Mouse (Mus musculus): ENCODE measurements around the gene P2rx4. TPM values are rescaled to one million over a fixed set of nuclear protein-coding genes. Genes with fewer than 3 reads are reported as not detected.

Gene P2rx4
- polyA plus RNA-seq, 1 experiment from 2014 or later, result 21.0 TPM

DNA sequence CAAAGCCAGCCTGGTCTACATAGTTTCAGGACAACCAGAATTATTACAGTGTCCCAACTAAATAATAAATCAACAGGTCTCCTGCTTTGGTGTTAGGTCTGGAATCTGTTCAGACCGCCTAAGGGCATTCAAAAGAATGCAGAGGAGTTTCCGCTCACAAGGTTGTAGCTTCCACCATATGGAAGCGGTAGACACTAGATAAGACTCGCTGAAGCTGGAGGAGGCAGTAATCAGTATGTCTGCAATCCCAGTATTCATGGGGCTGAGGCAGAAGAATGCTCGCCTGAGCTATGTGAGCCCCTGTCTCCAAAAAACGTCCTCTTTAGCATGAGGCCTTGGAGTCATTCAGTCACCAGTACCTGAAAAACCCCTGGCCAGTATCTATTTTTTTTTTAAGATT lies 1.5 kb downstream of the P2rx4 start:
- no peaks in the 10 kb centered on the region for H3K27me3 ChIP-seq (replicated peaks; ENCODE audit: control insufficient read depth, insufficient read depth, low read length)
- no peaks in the 10 kb centered on the region for H3K36me3 ChIP-seq (ENCODE audit: control insufficient read depth, insufficient read depth, low read length)
- no peak overlapping the region for H3K27ac ChIP-seq (ENCODE audit: low read depth)
- ATAC-seq (replicated peaks; ENCODE audit: low FRiP score, low TSS enrichment, low read depth) (no peak), DNase-seq (ENCODE audit: low spot score) (no peak)
- H3K4me3 ChIP-seq (ENCODE audit: low read depth, low read length), result no peak overlapping the region
- peaks cover 6% of the 10 kb centered on the region for H3K4me1 ChIP-seq (replicated peaks; ENCODE audit: control insufficient read depth, insufficient read depth, low read length)
- H3K9ac ChIP-seq (ENCODE audit: low read length), result no peak overlapping the region
- H3K4me2 ChIP-seq (ENCODE audit: low read length), result no peak overlapping the region
- WGBS, result 72% methylated on average over 6 of the region's 6 CpGs
- H3K9me3 ChIP-seq (ENCODE audit: control insufficient read depth, low read length), result no peaks in the 10 kb centered on the region

DNA sequence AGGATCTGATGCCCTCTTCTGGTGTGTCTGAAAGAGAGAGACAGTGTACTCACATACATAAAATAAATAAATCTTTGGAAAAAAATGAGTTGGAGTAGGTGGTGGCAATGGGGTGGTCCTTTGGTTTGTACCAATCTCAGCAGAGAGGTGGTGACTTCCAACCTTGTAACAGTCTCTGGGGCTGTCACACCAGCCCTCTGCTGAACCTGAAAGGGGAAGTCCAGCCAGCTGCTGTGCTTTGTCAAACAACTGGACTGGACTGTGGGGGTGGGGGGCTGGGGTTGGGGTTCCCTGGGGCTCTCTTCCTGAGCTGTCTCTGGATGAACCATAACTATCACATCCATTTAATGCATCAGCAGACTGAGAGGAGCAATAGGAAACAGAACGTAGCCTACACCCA lies 8.4 kb downstream of the P2rx4 start:
- WGBS, result 68% methylated on average over 1 of the region's 1 CpGs

GRCm38 (mm10) chr5:122716793-122717192 lies 9.4 kb downstream of the P2rx4 start:
- Histone ChIP-seq H3K27me3 (replicated peaks; ENCODE audit: control insufficient read depth, insufficient read depth, low read length) (no peaks in the 10 kb centered on the region), H3K27ac (ENCODE audit: low read depth) (no peak overlapping the region), H3K36me3 (ENCODE audit: control insufficient read depth, insufficient read depth, low read length) (no peaks in the 10 kb centered on the region), H3K4me2 (ENCODE audit: low read length) (no peak overlapping the region), H3K4me3 (ENCODE audit: low read depth, low read length) (no peak overlapping the region), H3K9me3 (ENCODE audit: control insufficient read depth, low read length) (no peaks in the 10 kb centered on the region; the same call in 1 of the 2 replicates), H3K4me1 (replicated peaks; ENCODE audit: control insufficient read depth, insufficient read depth, low read length) (no peaks in the 10 kb centered on the region), H3K9ac (ENCODE audit: low read length) (no peak overlapping the region)
- WGBS, result 97% methylated on average over 2 of the region's 2 CpGs
- ATAC-seq (replicated peaks; ENCODE audit: low FRiP score, low TSS enrichment, low read depth) (no peak), DNase-seq (ENCODE audit: low spot score) (no peak)

More for the DNA sequence above, 8.4 kb downstream of the P2rx4 start:
- no peaks in the 10 kb centered on the region; the same call in 1 of the 2 replicates for H3K9me3 ChIP-seq (ENCODE audit: control insufficient read depth, low read length)
- H3K27me3 ChIP-seq (replicated peaks; ENCODE audit: control insufficient read depth, insufficient read depth, low read length), result no peaks in the 10 kb centered on the region
- H3K36me3 ChIP-seq (ENCODE audit: control insufficient read depth, insufficient read depth, low read length), result no peaks in the 10 kb centered on the region
- no peak overlapping the region for H3K9ac ChIP-seq (ENCODE audit: low read length)
- no peak for ATAC-seq (replicated peaks; ENCODE audit: low FRiP score, low TSS enrichment, low read depth)
- DNase-seq (ENCODE audit: low spot score), result no peak
- H3K27ac ChIP-seq (ENCODE audit: low read depth), result no peak overlapping the region
- no peak overlapping the region for H3K4me2 ChIP-seq (ENCODE audit: low read length)
- H3K4me3 ChIP-seq (ENCODE audit: low read depth, low read length), result no peak overlapping the region
- no peaks in the 10 kb centered on the region for H3K4me1 ChIP-seq (replicated peaks; ENCODE audit: control insufficient read depth, insufficient read depth, low read length)

DNA sequence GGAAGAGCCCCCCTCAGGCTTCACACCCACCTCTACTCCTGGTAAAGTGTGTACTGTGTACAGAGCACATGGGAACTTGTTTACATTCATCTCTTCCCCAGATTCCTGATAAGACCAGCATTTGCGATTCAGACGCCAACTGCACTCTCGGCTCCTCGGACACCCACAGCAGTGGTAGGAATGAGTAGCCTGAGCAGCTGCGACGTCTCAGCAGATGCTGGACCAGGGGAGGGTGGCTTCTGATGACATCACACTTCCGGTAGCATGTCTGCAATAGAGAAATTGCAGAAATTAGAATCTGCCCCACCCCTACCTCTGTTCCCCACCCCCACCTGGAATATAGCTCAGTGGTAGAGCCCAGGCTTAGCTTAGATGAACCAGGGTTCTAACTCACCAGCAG lies 11.1 kb downstream of the P2rx4 start:
- Histone ChIP-seq H3K4me2 (ENCODE audit: low read length) (no peak overlapping the region), H3K4me3 (ENCODE audit: low read depth, low read length) (no peak overlapping the region), H3K4me1 (replicated peaks; ENCODE audit: control insufficient read depth, insufficient read depth, low read length) (no peaks in the 10 kb centered on the region), H3K36me3 (ENCODE audit: control insufficient read depth, insufficient read depth, low read length) (no peaks in the 10 kb centered on the region), H3K9me3 (ENCODE audit: control insufficient read depth, low read length) (peaks cover 3% of the 10 kb centered on the region; the same call in 1 of the 2 replicates), H3K27ac (ENCODE audit: low read depth) (no peak overlapping the region), H3K27me3 (replicated peaks; ENCODE audit: control insufficient read depth, insufficient read depth, low read length) (no peaks in the 10 kb centered on the region), H3K9ac (ENCODE audit: low read length) (0 out of 2 replicates have a peak overlapping the region, but pooled peaks have one; percentile 13)
- WGBS, result 39% methylated on average over 7 of the region's 7 CpGs
- DNase-seq (ENCODE audit: low spot score), result no peak
- no peak for ATAC-seq (replicated peaks; ENCODE audit: low FRiP score, low TSS enrichment, low read depth)

GRCm38 (mm10) chr5:122719168-122719567 lies 11.8 kb downstream of the P2rx4 start:
- ATAC-seq (replicated peaks; ENCODE audit: low FRiP score, low TSS enrichment, low read depth) (no peak), DNase-seq (ENCODE audit: low spot score) (no peak)
- WGBS, result 89% methylated on average over 8 of the region's 8 CpGs
- Histone ChIP-seq H3K4me1 (replicated peaks; ENCODE audit: control insufficient read depth, insufficient read depth, low read length) (no peaks in the 10 kb centered on the region), H3K4me2 (ENCODE audit: low read length) (no peak overlapping the region), H3K9me3 (ENCODE audit: control insufficient read depth, low read length) (peaks cover 3% of the 10 kb centered on the region; the same call in 1 of the 2 replicates), H3K9ac (ENCODE audit: low read length) (no peak overlapping the region), H3K27ac (ENCODE audit: low read depth) (no peak overlapping the region), H3K4me3 (ENCODE audit: low read depth, low read length) (no peak overlapping the region), H3K36me3 (ENCODE audit: control insufficient read depth, insufficient read depth, low read length) (no peaks in the 10 kb centered on the region), H3K27me3 (replicated peaks; ENCODE audit: control insufficient read depth, insufficient read depth, low read length) (no peaks in the 10 kb centered on the region)

GRCm38 (mm10) chr5:122725453-122725852 lies 18.1 kb downstream of the P2rx4 start:
- no peak overlapping the region for H3K4me2 ChIP-seq (ENCODE audit: low read length)
- H3K27me3 ChIP-seq (replicated peaks; ENCODE audit: control insufficient read depth, insufficient read depth, low read length), result no peaks in the 10 kb centered on the region
- no peak overlapping the region for H3K4me3 ChIP-seq (ENCODE audit: low read depth, low read length)
- H3K36me3 ChIP-seq (ENCODE audit: control insufficient read depth, insufficient read depth, low read length), result 0 out of 2 replicates have a peak, but pooled peaks cover 2% of the 10 kb centered on the region
- DNase-seq (ENCODE audit: low spot score), result no peak
- ATAC-seq (replicated peaks; ENCODE audit: low FRiP score, low TSS enrichment, low read depth), result no peak; the same call in 1 of the 2 replicates
- peaks cover 3% of the 10 kb centered on the region; the same call in 1 of the 2 replicates for H3K9me3 ChIP-seq (ENCODE audit: control insufficient read depth, low read length)
- H3K27ac ChIP-seq (ENCODE audit: low read depth), result no peak overlapping the region
- H3K4me1 ChIP-seq (replicated peaks; ENCODE audit: control insufficient read depth, insufficient read depth, low read length), result no peaks in the 10 kb centered on the region
- H3K9ac ChIP-seq (ENCODE audit: low read length), result no peak overlapping the region
- WGBS, result 85% methylated on average over 13 of the region's 13 CpGs

DNA sequence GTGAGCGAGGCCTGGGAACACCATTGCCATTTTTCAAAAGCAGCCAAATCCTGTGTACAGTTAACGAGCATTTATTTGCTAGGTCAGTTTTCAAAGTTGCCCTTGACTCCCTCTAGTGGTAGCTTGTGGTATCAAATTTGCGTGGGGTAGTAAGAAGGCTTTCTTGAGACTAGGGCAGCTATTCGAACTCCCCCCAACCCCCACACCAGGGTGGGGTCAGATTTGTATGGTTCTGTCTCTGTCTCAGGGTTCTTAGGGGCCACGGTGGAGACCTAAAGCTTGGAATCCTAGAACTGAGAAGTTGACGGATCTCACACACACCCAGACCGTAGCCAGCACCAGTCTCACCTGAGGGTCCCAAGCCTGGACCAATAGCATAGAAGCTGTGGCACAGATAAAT lies 18.7 kb downstream of the P2rx4 start:
- no peaks in the 10 kb centered on the region for H3K27me3 ChIP-seq (replicated peaks; ENCODE audit: control insufficient read depth, insufficient read depth, low read length)
- H3K4me3 ChIP-seq (ENCODE audit: low read depth, low read length), result no peak overlapping the region
- no peak overlapping the region for H3K27ac ChIP-seq (ENCODE audit: low read depth)
- no peak overlapping the region for H3K4me2 ChIP-seq (ENCODE audit: low read length)
- 0 out of 2 replicates have a peak, but pooled peaks cover 2% of the 10 kb centered on the region for H3K36me3 ChIP-seq (ENCODE audit: control insufficient read depth, insufficient read depth, low read length)
- WGBS, result 20% methylated on average over 7 of the region's 7 CpGs
- DNase-seq (ENCODE audit: low spot score), result peak; percentile 88
- peak; percentile 51 for ATAC-seq (replicated peaks; ENCODE audit: low FRiP score, low TSS enrichment, low read depth)
- no peaks in the 10 kb centered on the region for H3K4me1 ChIP-seq (replicated peaks; ENCODE audit: control insufficient read depth, insufficient read depth, low read length)
- peaks cover 3% of the 10 kb centered on the region; the same call in 1 of the 2 replicates for H3K9me3 ChIP-seq (ENCODE audit: control insufficient read depth, low read length)
- H3K9ac ChIP-seq (ENCODE audit: low read length), result no peak overlapping the region

- Histone ChIP-seq H3K36me3 (ENCODE audit: control insufficient read depth, insufficient read depth, low read length) (0 out of 2 replicates have a peak, but pooled peaks cover 2% of the 10 kb centered on the region), H3K9me3 (ENCODE audit: control insufficient read depth, low read length) (peaks cover 3% of the 10 kb centered on the region; the same call in 1 of the 2 replicates), H3K27ac (ENCODE audit: low read depth) (no peak overlapping the region), H3K9ac (ENCODE audit: low read length) (no peak overlapping the region), H3K4me2 (ENCODE audit: low read length) (no peak overlapping the region), H3K27me3 (replicated peaks; ENCODE audit: control insufficient read depth, insufficient read depth, low read length) (no peaks in the 10 kb centered on the region), H3K4me1 (replicated peaks; ENCODE audit: control insufficient read depth, insufficient read depth, low read length) (peaks cover 3% of the 10 kb centered on the region; the same call in 1 of the 2 replicates), H3K4me3 (ENCODE audit: low read depth, low read length) (no peak overlapping the region)
- ATAC-seq (replicated peaks; ENCODE audit: low FRiP score, low TSS enrichment, low read depth) (no peak), DNase-seq (ENCODE audit: low spot score) (no peak)
- 73% methylated on average over 5 of the region's 5 CpGs for WGBS
Observed at GRCm38 (mm10) chr5:122726595-122726994, 19.3 kb downstream of the P2rx4 start.

DNA sequence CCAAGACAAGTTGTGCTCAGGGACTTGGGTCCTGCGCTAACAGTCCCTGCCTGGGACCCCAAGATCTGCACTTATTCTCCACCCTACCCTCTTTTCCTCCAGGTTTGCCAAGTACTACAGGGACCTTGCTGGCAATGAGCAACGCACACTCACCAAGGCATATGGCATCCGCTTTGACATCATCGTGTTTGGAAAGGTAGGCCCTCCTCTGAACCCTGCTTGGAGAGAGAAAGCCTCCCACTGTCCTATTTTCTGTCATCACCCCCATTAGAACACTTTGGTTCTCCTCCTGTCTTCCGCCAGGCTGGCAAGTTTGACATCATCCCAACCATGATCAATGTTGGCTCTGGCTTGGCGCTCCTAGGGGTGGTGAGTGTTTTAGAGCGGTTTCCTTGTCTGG lies 19.8 kb downstream of the P2rx4 start:
- DNase-seq (ENCODE audit: low spot score), result no peak
- no peak overlapping the region for H3K27ac ChIP-seq (ENCODE audit: low read depth)
- H3K4me1 ChIP-seq (replicated peaks; ENCODE audit: control insufficient read depth, insufficient read depth, low read length), result peaks cover 6% of the 10 kb centered on the region; the same call in 1 of the 2 replicates
- H3K36me3 ChIP-seq (ENCODE audit: control insufficient read depth, insufficient read depth, low read length), result 0 out of 2 replicates have a peak, but pooled peaks cover 2% of the 10 kb centered on the region
- no peaks in the 10 kb centered on the region for H3K27me3 ChIP-seq (replicated peaks; ENCODE audit: control insufficient read depth, insufficient read depth, low read length)
- H3K4me3 ChIP-seq (ENCODE audit: low read depth, low read length), result no peak overlapping the region
- 93% methylated on average over 7 of the region's 7 CpGs for WGBS
- H3K4me2 ChIP-seq (ENCODE audit: low read length), result no peak overlapping the region
- H3K9ac ChIP-seq (ENCODE audit: low read length), result no peak overlapping the region
- ATAC-seq (replicated peaks; ENCODE audit: low FRiP score, low TSS enrichment, low read depth), result no peak
- H3K9me3 ChIP-seq (ENCODE audit: control insufficient read depth, low read length), result peaks cover 3% of the 10 kb centered on the region; the same call in 1 of the 2 replicates
